Mouse (Mus musculus) kidney, adult 2 months (tissue): ENCODE measurements around the gene Prl8a9.

Source experiments
- CTCF ChIP-seq: fragments of 200-500 bp; conservative IDR thresholded peaks from 2 replicates; pipeline ENCODE4 v1.5.1; 2011; ENCODE audit warnings: low read depth, mild to moderate bottlenecking, control low read depth, low read length, moderate library complexity, mixed read lengths; ENCODE audit not compliant: insufficient read depth, insufficient read length
- POLR2A ChIP-seq: fragments of 200-500 bp; IDR thresholded peaks from one replicate; pipeline ENCODE4 v1.6.1; 2011; ENCODE audit warnings: low read depth, low read length, control low read depth

DNA sequence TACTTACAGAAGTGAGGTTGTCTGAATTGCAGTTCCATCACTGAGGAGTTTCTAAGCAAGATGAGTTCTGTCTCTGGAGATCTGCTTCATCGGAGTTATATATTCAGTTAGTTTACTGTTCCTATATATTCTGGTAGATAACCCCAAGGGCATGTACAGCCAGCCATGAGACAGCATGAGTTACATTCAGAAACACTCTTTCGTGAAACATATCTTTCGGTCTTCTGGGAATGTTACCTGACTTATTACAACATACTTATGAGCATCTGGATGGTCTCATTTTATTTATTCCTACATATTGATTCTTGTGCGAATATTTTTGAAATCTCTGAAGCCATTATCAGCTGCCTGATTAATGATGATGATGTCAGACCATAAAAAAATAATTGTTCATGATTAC is 51.3 kb downstream of the Prl8a9 start, which contains the start of gene Prl8a8:
- TF ChIP-seq POLR2A (no peak), CTCF (no peak)
